Mouse (Mus musculus): Measurements from ENCODE around the gene Pygl. TPM values are rescaled to one million over a fixed set of nuclear protein-coding genes. Genes with fewer than 3 reads are reported as not detected.

The Pygl gene
- polyA plus RNA-seq (2017; shearing (Covaris generic)): 2.4 TPM

DNA sequence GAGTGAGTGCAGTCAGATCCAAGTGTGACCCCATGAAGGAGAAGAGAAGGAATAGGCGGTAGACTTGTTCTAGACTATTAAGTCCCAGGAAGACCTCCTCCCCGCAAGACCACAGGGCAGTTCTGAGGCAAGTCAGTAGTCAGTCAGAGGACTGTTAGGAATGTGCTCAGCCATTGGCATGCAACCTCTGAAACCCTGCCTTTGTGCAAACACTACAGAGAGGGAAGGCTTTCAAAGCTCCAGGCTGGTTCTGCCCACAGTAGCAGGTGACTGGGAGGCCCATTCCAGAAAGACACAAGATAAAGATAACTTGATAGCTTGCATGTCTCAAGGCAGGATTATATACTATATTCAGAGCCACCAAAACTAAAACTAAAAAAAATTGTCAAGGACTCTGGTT, at the start of gene Pygl:
TSS of gene Pygl (minus strand) at position 195 of the 400 bp plus-strand sequence.

DNA sequence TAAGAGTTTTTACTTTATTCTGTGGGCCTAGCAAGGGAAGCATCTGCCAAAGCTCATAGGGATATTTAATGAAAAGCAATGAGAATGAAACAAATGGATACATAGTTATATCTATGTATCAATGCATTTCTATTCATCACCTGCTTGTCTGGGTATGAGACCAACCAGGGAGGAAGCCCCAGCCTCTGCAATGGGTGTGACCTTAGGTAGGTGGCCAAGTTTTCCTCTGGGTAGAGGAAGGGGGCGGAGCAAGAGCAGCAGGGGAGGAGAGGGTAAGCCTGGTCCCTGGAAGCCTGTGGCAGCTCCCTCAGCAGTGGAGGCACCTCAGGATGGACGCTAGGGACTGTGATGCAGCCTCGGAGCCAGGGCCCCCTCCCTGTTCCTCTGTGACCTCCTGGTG, 77.4 kb downstream of the Pygl start, which contains the start of gene Abhd12b:
TSS of gene Abhd12b (plus strand) at position 301 of the 400 bp plus-strand sequence.

Other genes starting within 250 kb of the Pygl start
- gene Sav1, start 244.5 kb downstream of the Pygl start, polyA plus RNA-seq (2017; shearing (Covaris generic)): 7.7 TPM
- gene Nin, start 117.8 kb downstream of the Pygl start, polyA plus RNA-seq (2017; shearing (Covaris generic)): 39.5 TPM
- gene Abhd12b, start 77.3 kb downstream of the Pygl start, polyA plus RNA-seq (2017; shearing (Covaris generic)): not detected
- gene Trim9, start 116.1 kb upstream of the Pygl start, polyA plus RNA-seq (2017; shearing (Covaris generic)): 0.17 TPM
- 103 TPM for gene Tmx1, start 221.6 kb upstream of the Pygl start, polyA plus RNA-seq (2017; shearing (Covaris generic))